Mouse (Mus musculus) olfactory bulb, adult 2 months (tissue): ENCODE measurements at regions not wholly inside any gene's neighbourhood (a gene's known extent, or its start where the extent isn't known, plus 50 kb on each side); places are given as distances from the start of the nearest gene placed in this dataset.

Experiments used
- H3K27ac ChIP-seq: fragments of 200-500 bp; 2 replicates; pipeline ENCODE4 v1.5.1; 2012; ENCODE audit warnings: low read depth, low read length; ENCODE audit not compliant: insufficient read depth
- H3K4me1 ChIP-seq: fragments of 200-500 bp; 2 replicates; pipeline ENCODE4 v1.6.1; 2012; ENCODE audit warnings: low read length; ENCODE audit not compliant: control insufficient read depth, insufficient read depth
- H3K4me3 ChIP-seq: fragments of 200-500 bp; 2 replicates; pipeline ENCODE4 v1.5.1; 2012; ENCODE audit warnings: mild to moderate bottlenecking, low read depth, low read length, moderate library complexity; ENCODE audit not compliant: insufficient read depth
- CTCF ChIP-seq: fragments of 200-500 bp; IDR thresholded peaks from 2 replicates; pipeline ENCODE4 v1.5.1; 2012; ENCODE audit warnings: low read depth, mild to moderate bottlenecking, low read length, moderate library complexity; ENCODE audit not compliant: insufficient read depth
- POLR2A ChIP-seq: fragments of 200-500 bp; IDR thresholded peaks from 2 replicates; pipeline ENCODE4 v1.6.1; 2012; ENCODE audit warnings: mild to moderate bottlenecking, low read depth, low read length, moderate library complexity; ENCODE audit not compliant: insufficient read depth
- WGBS: fragments of 180-500 bp; shearing (Covaris S2); methylation state at CpG from one replicate; pipeline ENCODE4 v1.1.7; 2018; 5-methylcytosine and 5-hydroxymethylcytosine counted together

- 90% methylated on average over 2 of the region's 2 CpGs for WGBS
- TF ChIP-seq POLR2A (no peak), CTCF (no peak)
Measured at GRCm38 (mm10) chr16:86404309-86404708, 502.7 kb upstream of the Adamts5 start.

GRCm38 (mm10) chr16:86401381-86401780 lies 499.8 kb upstream of the Adamts5 start:
- no peaks in the 10 kb centered on the region for H3K4me1 ChIP-seq
- WGBS = 87% methylated on average over 1 of the region's 1 CpGs
- no peak overlapping the region for H3K4me3 ChIP-seq
- H3K27ac ChIP-seq = no peak overlapping the region
- TF ChIP-seq POLR2A (no peak), CTCF (no peak)

More at GRCm38 (mm10) chr16:86404309-86404708, 502.7 kb upstream of the Adamts5 start:
- Histone ChIP-seq H3K27ac (no peak overlapping the region), H3K4me3 (no peak overlapping the region), H3K4me1 (no peaks in the 10 kb centered on the region)

GRCm38 (mm10) chr16:86399288-86399687 lies 497.7 kb upstream of the Adamts5 start:
- TF ChIP-seq POLR2A (no peak), CTCF (no peak)
- no peak overlapping the region for H3K4me3 ChIP-seq
- no peaks in the 10 kb centered on the region for H3K4me1 ChIP-seq
- 94% methylated on average over 1 of the region's 1 CpGs for WGBS
- H3K27ac ChIP-seq = no peak overlapping the region

- no peak for TF ChIP-seq POLR2A
- TF ChIP-seq CTCF = no peak
Measured at GRCm38 (mm10) chr16:86397521-86397920, 495.9 kb upstream of the Adamts5 start.

GRCm38 (mm10) chr16:86389063-86389723 lies 487.6 kb upstream of the Adamts5 start:
- WGBS = 69% methylated on average over 3 of the region's 3 CpGs
- H3K4me1 ChIP-seq = no peaks in the 10 kb centered on the region
- H3K27ac ChIP-seq = no peak overlapping the region
- no peak overlapping the region for H3K4me3 ChIP-seq
- TF ChIP-seq POLR2A (no peak), CTCF (no peak)

More at GRCm38 (mm10) chr16:86397521-86397920, 495.9 kb upstream of the Adamts5 start:
- WGBS = 84% methylated on average over 2 of the region's 2 CpGs
- Histone ChIP-seq H3K27ac (no peak overlapping the region), H3K4me3 (no peak overlapping the region), H3K4me1 (no peaks in the 10 kb centered on the region)

- Histone ChIP-seq H3K4me1 (no peaks in the 10 kb centered on the region), H3K27ac (no peak overlapping the region), H3K4me3 (no peak overlapping the region)
- WGBS = 85% methylated on average over 1 of the region's 1 CpGs
- TF ChIP-seq CTCF (no peak), POLR2A (no peak)
Measured at GRCm38 (mm10) chr16:86388128-86388527, 486.5 kb upstream of the Adamts5 start.

GRCm38 (mm10) chr16:86377991-86378390 lies 476.4 kb upstream of the Adamts5 start:
- WGBS = 45% methylated on average over 3 of the region's 3 CpGs
- H3K4me3 ChIP-seq = no peak overlapping the region
- TF ChIP-seq CTCF = no peak
- no peaks in the 10 kb centered on the region for H3K4me1 ChIP-seq
- H3K27ac ChIP-seq = no peak overlapping the region

GRCm38 (mm10) chr16:86371652-86372051 lies 470.0 kb upstream of the Adamts5 start:
- no peak overlapping the region for H3K27ac ChIP-seq
- no peaks in the 10 kb centered on the region for H3K4me1 ChIP-seq
- 28% methylated on average over 4 of the region's 4 CpGs for WGBS
- TF ChIP-seq POLR2A (no peak), CTCF (no peak)
- no peak overlapping the region for H3K4me3 ChIP-seq

- no peak for TF ChIP-seq CTCF
- no peak for TF ChIP-seq POLR2A
- H3K27ac ChIP-seq = no peak overlapping the region
- 94% methylated on average over 5 of the region's 5 CpGs for WGBS
- H3K4me3 ChIP-seq = no peak overlapping the region
- H3K4me1 ChIP-seq = no peaks in the 10 kb centered on the region
Measured at GRCm38 (mm10) chr16:86368449-86368848, 466.8 kb upstream of the Adamts5 start.
